Mouse (Mus musculus) small intestine, adult 2 months (tissue): ENCODE data around the gene Eci1. TPM values are rescaled to one million over a fixed set of nuclear protein-coding genes. Genes with fewer than 3 reads are reported as not detected.

Experiments used
- H3K27ac ChIP-seq: fragments of 200-500 bp; 2 replicates; pipeline ENCODE4 v1.5.1; 2012; ENCODE audit warnings: low read depth, low read length, control low read depth, inconsistent platforms; ENCODE audit not compliant: insufficient read depth
- H3K27me3 ChIP-seq: fragments of 200-500 bp; 2 replicates; pipeline ENCODE4 v1.6.1; 2012; ENCODE audit warnings: mild to moderate bottlenecking, moderate library complexity, low read length, inconsistent platforms; ENCODE audit not compliant: control insufficient read depth, insufficient read depth
- H3K36me3 ChIP-seq: fragments of 200-500 bp; 2 replicates; pipeline ENCODE4 v1.6.1; 2012; ENCODE audit warnings: mild to moderate bottlenecking, low read length, control low read depth, inconsistent platforms; ENCODE audit not compliant: control insufficient read depth, insufficient read depth
- H3K4me1 ChIP-seq: fragments of 200-500 bp; 2 replicates; pipeline ENCODE4 v1.6.1; 2012; ENCODE audit warnings: low read length, inconsistent platforms, mixed read lengths; ENCODE audit not compliant: control insufficient read depth, insufficient read depth, insufficient read length
- H3K4me3 ChIP-seq: fragments of 200-500 bp; 2 replicates; pipeline ENCODE4 v1.5.1; 2012; ENCODE audit warnings: low read depth, mild to moderate bottlenecking, control low read depth, inconsistent platforms, low read length, moderate library complexity
- CTCF ChIP-seq: fragments of 200-500 bp; IDR thresholded peaks from 2 replicates; pipeline ENCODE4 v1.5.1; 2012; ENCODE audit warnings: low read depth, mild to moderate bottlenecking, control low read depth, inconsistent platforms, low read length, moderate library complexity, mixed read lengths; ENCODE audit not compliant: insufficient replicate concordance, insufficient read length; ENCODE audit errors: extremely low read depth
- POLR2A ChIP-seq: fragments of 200-500 bp; IDR thresholded peaks from 2 replicates; pipeline ENCODE4 v1.6.1; 2012; ENCODE audit warnings: low read depth, mild to moderate bottlenecking, control low read depth, inconsistent platforms, low read length, moderate library complexity
- WGBS: fragments of 180-500 bp; shearing (Covaris S2); methylation state at CpG from one replicate; pipeline ENCODE4 v1.1.7; 2018; 5-methylcytosine and 5-hydroxymethylcytosine counted together
- polyA plus RNA-seq: library from polyadenylated mRNA; depleted of rRNA; stranded (reverse); fragments of >200 nt; gene quantifications from 2 replicates; pipeline ENCODE4 v1.2.3, GENCODE M21; 2012; rRNA removed

Gene Eci1
- polyA plus RNA-seq, 1 experiment: 97.7 TPM

DNA sequence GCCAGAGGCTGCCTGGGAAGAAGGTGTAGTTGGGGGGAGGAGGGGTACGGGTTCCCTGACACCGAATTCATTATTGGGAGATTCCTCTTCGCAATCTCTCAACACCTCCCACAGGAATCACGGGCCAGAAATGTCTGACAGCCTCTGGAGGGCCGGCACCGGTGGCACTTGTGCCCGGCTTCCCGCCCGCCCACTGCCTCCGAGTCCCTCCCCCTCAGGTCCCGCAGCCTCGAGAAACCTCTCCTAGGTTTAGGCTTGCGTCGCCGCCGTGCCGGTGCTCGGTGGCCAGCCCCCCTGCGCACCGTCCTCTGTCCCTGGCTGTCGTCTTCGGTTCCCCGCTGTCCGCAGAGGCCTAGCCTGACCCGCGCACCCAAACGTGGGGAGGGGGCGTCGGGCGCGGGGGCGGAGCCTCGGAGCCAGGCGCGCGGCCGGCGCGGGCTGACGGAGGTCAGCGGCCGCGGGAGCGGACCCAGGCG, 61.8 kb downstream of the Eci1 start, which contains the start of gene Caskin1:
Gene Caskin1 (plus strand): TSS at position 416 of the 476 bp plus-strand sequence.
- no peak within 1 kb of the TSS for H3K27ac ChIP-seq
- peaks cover 23% of the 10 kb centered on the region for H3K27me3 ChIP-seq
- 2% methylated on average over 44 of the region's 45 CpGs for WGBS
- peaks cover 6% of the 10 kb centered on the region; the same call in 1 of the 2 replicates for H3K4me1 ChIP-seq
- H3K36me3 ChIP-seq: no peaks in the 10 kb centered on the region
- no peak for TF ChIP-seq CTCF
- H3K4me3 ChIP-seq: peak within 1 kb of the TSS; percentile 69

DNA sequence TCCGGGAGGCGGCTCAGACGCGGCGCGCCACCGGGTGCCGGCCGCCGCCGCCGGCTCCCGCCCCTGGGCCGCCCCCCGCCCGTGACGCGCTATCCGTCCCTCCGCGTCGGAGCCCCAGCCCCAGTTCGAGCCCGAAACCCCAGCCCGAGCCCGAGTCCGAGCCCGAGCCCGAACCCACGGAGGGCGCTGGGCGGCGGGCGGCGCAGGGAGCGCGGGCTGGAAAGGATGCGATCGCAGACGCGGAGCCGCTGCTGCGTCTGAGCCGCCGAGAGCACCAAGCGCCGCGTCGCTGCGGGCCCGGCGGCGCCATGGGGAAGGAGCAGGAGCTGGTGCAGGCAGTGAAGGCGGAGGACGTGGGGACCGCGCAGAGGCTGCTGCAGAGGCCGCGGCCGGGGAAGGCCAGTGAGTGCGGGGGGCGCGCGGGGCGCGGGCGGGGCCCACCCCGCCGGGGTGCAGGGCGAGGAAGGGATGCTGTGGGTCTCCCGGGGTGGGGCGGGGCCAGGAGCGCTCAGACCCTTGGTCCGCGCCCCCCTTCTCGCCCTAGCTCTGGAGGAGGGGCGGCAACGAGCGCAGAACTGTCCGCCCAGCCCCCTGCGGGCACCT, 62.3 kb downstream of the Eci1 start:
- no peak for TF ChIP-seq CTCF
- no peak for TF ChIP-seq POLR2A
- Histone ChIP-seq H3K4me3 (peak overlapping the region; percentile 69), H3K27ac (no peak overlapping the region), H3K36me3 (no peaks in the 10 kb centered on the region), H3K4me1 (peaks cover 6% of the 10 kb centered on the region; the same call in 1 of the 2 replicates), H3K27me3 (peaks cover 23% of the 10 kb centered on the region)
- under 1% methylated on average over 65 of the region's 81 CpGs for WGBS

Other genes with a start within 250 kb of the Eci1 start
- 11.4 and 62.9 TPM in 2 replicates for gene Tbc1d24, start 221.1 kb upstream of the Eci1 start, polyA plus RNA-seq
- 1.3 and 1.6 TPM in 2 replicates for gene Ntn3, start 217.1 kb upstream of the Eci1 start, polyA plus RNA-seq
- 4.2 and 4.6 TPM in 2 replicates for gene Tedc2, start 205.8 kb upstream of the Eci1 start, polyA plus RNA-seq
- gene Ccnf, start 175.2 kb upstream of the Eci1 start, polyA plus RNA-seq: 4.1 and 8.4 TPM in 2 replicates
- gene Abca17, start 75.6 kb upstream of the Eci1 start, polyA plus RNA-seq: 0.01 TPM in 1 of 2 replicates, not detected in the other
- 14.2 and 37.0 TPM in 2 replicates for gene Abca3, start 74.7 kb upstream of the Eci1 start, polyA plus RNA-seq
- gene Rnps1, start 12.1 kb upstream of the Eci1 start, polyA plus RNA-seq: 44.2 and 76.7 TPM in 2 replicates
- gene Dnase1l2, start 16.5 kb downstream of the Eci1 start, polyA plus RNA-seq: 2.9 and 4.8 TPM in 2 replicates
- gene E4f1, start 43.7 kb downstream of the Eci1 start, polyA plus RNA-seq: 52.9 and 74.5 TPM in 2 replicates
- 130 and 178 TPM in 2 replicates for gene Pgp, start 43.8 kb downstream of the Eci1 start, polyA plus RNA-seq
- 0.77 and 2.3 TPM in 2 replicates for gene Bricd5, start 47.2 kb downstream of the Eci1 start, polyA plus RNA-seq
- 16.9 and 33.7 TPM in 2 replicates for gene Mlst8, start 52.4 kb downstream of the Eci1 start, polyA plus RNA-seq
- gene Caskin1, start 62.0 kb downstream of the Eci1 start, polyA plus RNA-seq: 0.50 and 0.77 TPM in 2 replicates
- gene Traf7, start 101.3 kb downstream of the Eci1 start, polyA plus RNA-seq: 75.8 and 113 TPM in 2 replicates
- 1.2 and 6.1 TPM in 2 replicates for gene Rab26, start 107.6 kb downstream of the Eci1 start, polyA plus RNA-seq
- 26.1 and 31.9 TPM in 2 replicates for gene Pkd1, start 123.2 kb downstream of the Eci1 start, polyA plus RNA-seq
- gene Tsc2, start 206.0 kb downstream of the Eci1 start, polyA plus RNA-seq: 52.8 and 83.5 TPM in 2 replicates
- 6.0 and 7.2 TPM in 2 replicates for gene Nthl1, start 206.0 kb downstream of the Eci1 start, polyA plus RNA-seq
- gene Slc9a3r2, start 223.7 kb downstream of the Eci1 start, polyA plus RNA-seq: 35.6 and 44.9 TPM in 2 replicates
- gene Npw, start 231.8 kb downstream of the Eci1 start, polyA plus RNA-seq: 2.0 and 6.5 TPM in 2 replicates
- 41.1 and 85.8 TPM in 2 replicates for gene Zfp598, start 243.0 kb downstream of the Eci1 start, polyA plus RNA-seq